Mouse (Mus musculus) heart, adult 2 months (tissue): ENCODE measurements around the gene Gm45062. TPM values are rescaled to one million over a fixed set of nuclear protein-coding genes. Genes with fewer than 3 reads are reported as not detected.

ENCODE experiments used
- DNase-seq, 2 experiments: peaks; one replicate each; pipeline ENCODE4 v3.0.0; 2021
- H3K27ac ChIP-seq: fragments of 200-600 bp; 2 replicates; pipeline ENCODE4 v1.8.1; 2022
- H3K27me3 ChIP-seq: fragments of 200-500 bp; 2 replicates; pipeline ENCODE4 v1.6.1; 2012; ENCODE audit warnings: mild to moderate bottlenecking, low read length, inconsistent platforms, mixed read lengths; ENCODE audit not compliant: control insufficient read depth, insufficient read depth
- H3K36me3 ChIP-seq: fragments of 200-500 bp; 2 replicates; pipeline ENCODE4 v1.6.1; 2012; ENCODE audit warnings: low read length, inconsistent platforms; ENCODE audit not compliant: control insufficient read depth, insufficient read depth
- H3K4me1 ChIP-seq: fragments of 200-500 bp; 2 replicates; pipeline ENCODE4 v1.6.1; 2011; ENCODE audit warnings: low read length; ENCODE audit not compliant: control insufficient read depth, insufficient read depth
- H3K4me3 ChIP-seq: fragments of 200-600 bp; 2 replicates; pipeline ENCODE4 v1.8.1; 2022
- H3K79me2 ChIP-seq: fragments of 200-500 bp; replicated peaks from 2 replicates; pipeline ENCODE4 v1.6.1; 2012; ENCODE audit warnings: mild to moderate bottlenecking, inconsistent platforms, low read length, moderate library complexity, mixed read lengths; ENCODE audit not compliant: control insufficient read depth, insufficient read depth
- H3K9ac ChIP-seq: fragments of 200-500 bp; 2 replicates; pipeline ENCODE4 v1.6.1; 2012; ENCODE audit warnings: low read depth, mild to moderate bottlenecking, control low read depth, inconsistent platforms, low read length, mixed read lengths
- CTCF ChIP-seq: fragments of 200-600 bp; IDR thresholded peaks from 2 replicates; pipeline ENCODE4 v1.8.1; 2022; ENCODE audit warnings: antibody characterized with exemption, mild to moderate bottlenecking, moderate library complexity
- EP300 ChIP-seq: fragments of 200-500 bp; IDR thresholded peaks from 2 replicates; pipeline ENCODE4 v1.6.1; 2011; ENCODE audit warnings: low read depth, low read length, control low read depth; ENCODE audit not compliant: insufficient read depth
- POLR2A ChIP-seq: fragments of 200-500 bp; IDR thresholded peaks from 2 replicates; pipeline ENCODE4 v1.6.1; 2011; ENCODE audit warnings: mild to moderate bottlenecking, low read depth, low read length, control low read depth; ENCODE audit not compliant: insufficient read depth
- WGBS: fragments of 180-500 bp; shearing (Covaris S2); methylation state at CpG from one replicate; pipeline ENCODE4 v1.1.7; 2018; 5-methylcytosine and 5-hydroxymethylcytosine counted together
- intact Hi-C: fragments of 180-260 bp; cut with DNase I; formaldehyde crosslinking; loops from one replicate; pipeline ENCODE4 v1.15.1; 2025
- polyA plus RNA-seq: library from polyadenylated mRNA; depleted of rRNA; stranded (reverse); fragments of >200 nt; gene quantifications from 2 replicates; pipeline ENCODE4 v1.2.3, GENCODE M21; 2012
- total RNA-seq, 2 experiments: library from RNA; stranded (reverse); gene quantifications; 2 replicates each; pipeline ENCODE4 v1.2.3; 2021

Gm45062 gene
- total and polyA plus RNA-seq, 3 experiments, result 0.57 to 1.9 TPM; not detected in 1

- Histone ChIP-seq H3K27ac (peak overlapping the region; percentile 83), H3K36me3 (peaks cover 2% of the 10 kb centered on the region; the same call in 1 of the 2 replicates), H3K4me3 (peak overlapping the region; percentile 92), H3K79me2 (peaks cover 3% of the 10 kb centered on the region; the same call in 1 of the 2 replicates), H3K9ac (no peak overlapping the region; the same call in 1 of the 2 replicates), H3K4me1 (no peaks in the 10 kb centered on the region), H3K27me3 (no peaks in the 10 kb centered on the region)
- intact Hi-C loops, result loop anchor here (5.0 kb wide), 1 partner anchor 249 kb away; the partner anchor contains the start of gene Glcci1
- TF ChIP-seq EP300 (no peak), CTCF (no peak)
- no peak for DNase-seq
- 2% methylated on average over 6 of the region's 6 CpGs for WGBS
Observed at GRCm38 (mm10) chr6:8258316-8258715, 934 bp upstream of the Gm45062 start.

DNA sequence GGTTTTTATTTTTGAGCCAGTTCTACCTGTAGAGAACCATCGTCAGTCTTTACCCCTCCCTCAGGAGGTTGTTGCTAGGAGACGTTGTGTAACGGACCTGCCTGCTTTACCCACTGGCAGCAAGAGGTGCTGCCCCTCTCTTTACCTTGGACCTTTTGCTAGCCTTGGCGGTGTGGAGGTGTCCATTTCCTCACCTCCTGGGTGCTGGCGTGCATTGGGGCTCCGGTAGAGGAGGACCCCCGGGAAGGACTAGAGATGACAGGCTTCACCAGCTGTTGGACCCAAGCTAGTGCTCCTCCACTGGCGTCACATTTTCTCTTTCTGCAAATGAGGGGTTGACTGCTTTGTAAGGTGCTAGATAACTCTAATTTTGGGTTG lies 406 bp downstream of the Gm45062 start:
- TF ChIP-seq EP300 (no peak), POLR2A (no peak), CTCF (no peak)
- Histone ChIP-seq H3K9ac (peak overlapping the region; percentile 70), H3K79me2 (peaks cover 3% of the 10 kb centered on the region; the same call in 1 of the 2 replicates), H3K4me3 (peak overlapping the region; percentile 92), H3K4me1 (no peaks in the 10 kb centered on the region), H3K36me3 (peaks cover 2% of the 10 kb centered on the region; the same call in 1 of the 2 replicates), H3K27me3 (no peaks in the 10 kb centered on the region), H3K27ac (peak overlapping the region; percentile 73)
- intact Hi-C loops, result loop anchor here (1.0 to 5.0 kb wide), 2 partner anchors 50 to 248 kb away; partner anchors contain the start of genes Glcci1 and Mios
- WGBS, result under 1% methylated on average over 8 of the region's 8 CpGs
- DNase-seq, result no peak

DNA sequence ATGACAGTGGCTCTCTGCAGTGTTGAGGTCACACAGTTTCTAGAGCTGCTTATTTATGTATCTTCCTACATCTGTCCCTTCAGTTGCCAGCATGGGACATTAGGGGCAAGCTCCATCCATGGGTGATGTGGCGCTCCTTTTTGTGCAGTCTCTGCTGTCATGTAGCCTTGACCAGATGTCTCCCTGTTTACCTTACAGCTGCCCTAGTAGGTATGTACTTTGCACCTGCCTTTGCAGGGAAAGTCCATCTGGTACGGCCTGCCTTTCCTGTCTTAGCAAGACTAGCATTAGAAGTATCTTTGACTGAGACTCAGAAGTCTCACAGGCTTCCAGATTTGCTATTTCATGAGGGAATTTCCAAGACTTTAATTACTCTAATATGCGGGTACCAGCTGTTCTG lies 11.8 kb downstream of the Gm45062 start:
- Histone ChIP-seq H3K79me2 (no peaks in the 10 kb centered on the region), H3K4me1 (peaks cover 1% of the 10 kb centered on the region; the same call in 1 of the 2 replicates), H3K27ac (no peak overlapping the region), H3K9ac (no peak overlapping the region), H3K27me3 (no peaks in the 10 kb centered on the region), H3K36me3 (no peaks in the 10 kb centered on the region; the same call in 1 of the 2 replicates), H3K4me3 (no peak overlapping the region)
- intact Hi-C loops, result loop anchor here (5.0 to 10.0 kb wide), 4 partner anchors 204 to 539 kb away; no protein-coding TSS in a partner anchor
- WGBS, result 94% methylated on average over 3 of the region's 3 CpGs
- no peak for DNase-seq
- no peak for TF ChIP-seq CTCF
- no peak for TF ChIP-seq EP300
- no peak for TF ChIP-seq POLR2A

GRCm38 (mm10) chr6:8274387-8275054 lies 15.3 kb downstream of the Gm45062 start:
- H3K4me3 ChIP-seq, result no peak overlapping the region
- intact Hi-C loops, result loop anchor here (1.0 to 10.0 kb wide), 7 partner anchors 68 to 557 kb away; no protein-coding TSS in a partner anchor
- H3K9ac ChIP-seq, result no peak overlapping the region; the same call in 1 of the 2 replicates
- DNase-seq, result peak; percentile 30 to 55
- H3K79me2 ChIP-seq, result no peaks in the 10 kb centered on the region
- H3K36me3 ChIP-seq, result no peaks in the 10 kb centered on the region; the same call in 1 of the 2 replicates
- TF ChIP-seq EP300 (no peak), POLR2A (no peak), CTCF (peak; percentile 84)
- 23% methylated on average over 6 of the region's 6 CpGs for WGBS
- peaks cover 1% of the 10 kb centered on the region; the same call in 1 of the 2 replicates for H3K4me1 ChIP-seq
- no peaks in the 10 kb centered on the region for H3K27me3 ChIP-seq
- H3K27ac ChIP-seq, result no peak overlapping the region; the same call in 1 of the 2 replicates

- TF ChIP-seq CTCF (peak; percentile 72), POLR2A (no peak)
- DNase-seq, result peak; percentile 49 to 63
- no peaks in the 10 kb centered on the region; the same call in 1 of the 2 replicates for H3K36me3 ChIP-seq
- WGBS, result 0% methylated on average over 1 of the region's 1 CpGs
- intact Hi-C loops, result loop anchor here (1.0 to 10.0 kb wide), 4 partner anchors 67 to 556 kb away; no protein-coding TSS in a partner anchor
- H3K27ac ChIP-seq, result peak overlapping the region; percentile 5; the same call in 1 of the 2 replicates
- H3K4me1 ChIP-seq, result peaks cover 1% of the 10 kb centered on the region; the same call in 1 of the 2 replicates
- H3K4me3 ChIP-seq, result no peak overlapping the region
- H3K27me3 ChIP-seq, result no peaks in the 10 kb centered on the region
- H3K9ac ChIP-seq, result no peak overlapping the region
- H3K79me2 ChIP-seq, result no peaks in the 10 kb centered on the region
Observed at GRCm38 (mm10) chr6:8275098-8275497, 15.8 kb downstream of the Gm45062 start.

GRCm38 (mm10) chr6:8276431-8276830 lies 17.2 kb downstream of the Gm45062 start:
- Histone ChIP-seq H3K36me3 (no peaks in the 10 kb centered on the region; the same call in 1 of the 2 replicates), H3K27ac (no peak overlapping the region), H3K27me3 (no peaks in the 10 kb centered on the region), H3K9ac (no peak overlapping the region), H3K4me3 (no peak overlapping the region), H3K4me1 (peaks cover 1% of the 10 kb centered on the region; the same call in 1 of the 2 replicates), H3K79me2 (no peaks in the 10 kb centered on the region)
- intact Hi-C loops, result loop anchor here (5.0 to 10.0 kb wide), 2 partner anchors 66 to 418 kb away; no protein-coding TSS in a partner anchor
- DNase-seq, result no peak
- 58% methylated on average over 4 of the region's 4 CpGs for WGBS
- TF ChIP-seq POLR2A (no peak), CTCF (no peak), EP300 (no peak)
